Mouse (Mus musculus) heart, postnatal 0 days (tissue): ENCODE results near the gene Lpp. TPM values are rescaled to one million over a fixed set of nuclear protein-coding genes. Genes with fewer than 3 reads are reported as not detected.

ENCODE experiments used
- ATAC-seq: fragments of 200-750 bp; cut with Nextera tagmentation; 2 replicates; pipeline ENCODE4 v1.8.0; 2017; ENCODE audit warnings: low read depth, moderate number of reproducible peaks, moderate library complexity; ENCODE audit not compliant: insufficient read depth
- DNase-seq: peaks from one replicate; pipeline ENCODE4 v3.0.0-alpha.2; 2016; ENCODE audit warnings: low spot score
- H3K27ac ChIP-seq: fragments of 300-500 bp; sonication (generic); 2 replicates; pipeline ENCODE4 v1.5.1; 2014; ENCODE audit warnings: low read depth, mild to moderate bottlenecking
- H3K27me3 ChIP-seq: fragments of 300-500 bp; sonication (generic); 2 replicates; pipeline ENCODE4 v1.6.1; 2014; ENCODE audit warnings: low read length, mixed read lengths; ENCODE audit not compliant: control insufficient read depth, insufficient read depth
- H3K36me3 ChIP-seq: fragments of 300-500 bp; sonication (generic); replicated peaks from 2 replicates; pipeline ENCODE4 v1.6.1; 2014; ENCODE audit warnings: low read length, mixed read lengths; ENCODE audit not compliant: control insufficient read depth, insufficient read depth
- H3K4me1 ChIP-seq: fragments of 300-500 bp; sonication (generic); 2 replicates; pipeline ENCODE4 v1.6.1; 2014; ENCODE audit warnings: antibody characterized with exemption; ENCODE audit not compliant: control insufficient read depth, insufficient read depth
- H3K4me2 ChIP-seq: fragments of 300-500 bp; sonication (generic); 2 replicates; pipeline ENCODE4 v1.6.1; 2014; ENCODE audit warnings: low read depth, mild to moderate bottlenecking, low read length, moderate library complexity
- H3K4me3 ChIP-seq: fragments of 300-500 bp; sonication (generic); 2 replicates; pipeline ENCODE4 v1.5.1; 2014; ENCODE audit warnings: low read depth, low read length
- H3K9ac ChIP-seq: fragments of 300-500 bp; sonication (generic); replicated peaks from 2 replicates; pipeline ENCODE4 v1.6.1; 2014; ENCODE audit warnings: low read depth, low read length, mixed read lengths
- H3K9me3 ChIP-seq: fragments of 300-500 bp; sonication (generic); replicated peaks from 2 replicates; pipeline ENCODE4 v1.6.1; 2016; ENCODE audit warnings: low read length; ENCODE audit not compliant: control insufficient read depth
- CTCF ChIP-seq: IDR thresholded peaks from 2 replicates; pipeline ENCODE4 v1.5.1; 2016; ENCODE audit warnings: antibody characterized with exemption, control low read depth, low read depth
- EP300 ChIP-seq: IDR thresholded peaks from 2 replicates; pipeline ENCODE4 v1.6.1; 2016; ENCODE audit warnings: antibody characterized with exemption, low read depth
- WGBS: fragments of 180-500 bp; shearing (Covaris S2); extraction: QIAGEN DNeasy Blood & Tissue Kit; methylation state at CpG from one replicate; pipeline ENCODE4 v1.1.7; 2014; 5-methylcytosine and 5-hydroxymethylcytosine counted together
- polyA plus RNA-seq: library from polyadenylated mRNA; unstranded; fragments of >200 nt; fragmentation: Nextera tagmentation; extraction: Ambion mirVana; gene quantifications from 2 replicates; pipeline ENCODE4 v1.2.1, GENCODE M21; 2015
- total RNA-seq: library from RNA; depleted of rRNA; stranded (reverse); fragments of >200 nt; gene quantifications from 2 replicates; pipeline ENCODE4 v1.2.3, GENCODE M21; 2014; ENCODE audit warnings: low replicate concordance

Lpp gene
- total and polyA plus RNA-seq, 2 experiments from 2014 or later = 32.1 to 77.4 TPM

DNA sequence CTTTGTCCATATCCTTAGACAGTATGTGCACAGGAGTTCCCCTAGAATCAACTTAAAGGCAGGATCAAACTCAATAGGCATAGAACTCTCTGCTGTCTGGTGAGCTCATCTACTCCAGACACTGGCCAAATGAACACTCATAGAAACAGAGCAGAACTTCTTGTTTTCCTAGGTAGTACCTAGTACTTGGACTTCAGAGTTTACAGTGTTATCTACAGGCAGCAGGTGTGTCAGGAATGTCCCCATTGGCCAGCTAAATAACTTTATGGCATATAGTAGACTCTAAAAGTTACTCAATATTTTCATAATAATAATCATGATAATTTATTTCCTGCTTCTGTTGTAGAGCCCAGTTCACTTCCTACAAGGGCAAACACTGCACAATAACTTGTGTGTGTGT lies 16.8 kb upstream of the Lpp start:
- Histone ChIP-seq H3K9ac (no peak overlapping the region), H3K27ac (no peak overlapping the region), H3K27me3 (no peaks in the 10 kb centered on the region), H3K9me3 (no peaks in the 10 kb centered on the region), H3K4me3 (no peak overlapping the region), H3K36me3 (no peaks in the 10 kb centered on the region), H3K4me1 (no peaks in the 10 kb centered on the region), H3K4me2 (no peak overlapping the region)
- ATAC-seq (no peak), DNase-seq (no peak)
- TF ChIP-seq CTCF (no peak), EP300 (no peak)

DNA sequence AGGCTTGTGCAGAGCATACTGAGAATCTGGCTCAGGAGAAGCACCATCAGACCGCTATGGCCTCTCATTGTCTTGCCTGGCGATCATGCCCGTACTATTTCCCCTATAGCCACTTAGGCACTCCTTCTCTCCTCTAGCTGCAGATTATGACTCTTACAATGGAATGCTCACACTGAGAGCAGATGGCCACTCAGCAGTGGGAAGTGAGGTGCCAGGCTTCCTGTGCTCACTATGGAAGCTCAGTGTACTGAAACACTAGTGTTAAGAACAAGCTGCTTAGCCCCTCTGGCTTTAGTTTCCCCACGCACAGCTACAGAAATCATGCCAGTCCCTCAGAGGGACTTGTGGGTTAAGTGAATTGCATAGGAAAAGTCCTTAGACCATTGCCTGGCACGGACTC lies 2.7 kb upstream of the Lpp start:
- no peaks in the 10 kb centered on the region for H3K27me3 ChIP-seq
- TF ChIP-seq CTCF = no peak
- no peak for TF ChIP-seq EP300
- no peak overlapping the region for H3K27ac ChIP-seq
- WGBS = 46% methylated on average over 5 of the region's 5 CpGs
- H3K4me1 ChIP-seq = peaks cover 17% of the 10 kb centered on the region; the same call in 1 of the 2 replicates
- no peak overlapping the region for H3K4me3 ChIP-seq
- no peak for ATAC-seq
- H3K36me3 ChIP-seq = no peaks in the 10 kb centered on the region
- 0 out of 2 replicates have a peak, but pooled peaks cover 6% of the 10 kb centered on the region for H3K9me3 ChIP-seq
- no peak for DNase-seq
- no peak overlapping the region for H3K9ac ChIP-seq
- no peak overlapping the region for H3K4me2 ChIP-seq

GRCm38 (mm10) chr16:24391111-24391510 lies 2.2 kb upstream of the Lpp start:
- no peak for ATAC-seq
- Histone ChIP-seq H3K9ac (no peak overlapping the region), H3K4me3 (no peak overlapping the region), H3K9me3 (0 out of 2 replicates have a peak, but pooled peaks cover 6% of the 10 kb centered on the region), H3K36me3 (no peaks in the 10 kb centered on the region), H3K4me1 (peaks cover 18% of the 10 kb centered on the region), H3K4me2 (no peak overlapping the region), H3K27me3 (no peaks in the 10 kb centered on the region), H3K27ac (no peak overlapping the region)
- no peak for TF ChIP-seq CTCF
- no peak for TF ChIP-seq EP300
- no peak for DNase-seq
- 89% methylated on average over 3 of the region's 3 CpGs for WGBS

DNA sequence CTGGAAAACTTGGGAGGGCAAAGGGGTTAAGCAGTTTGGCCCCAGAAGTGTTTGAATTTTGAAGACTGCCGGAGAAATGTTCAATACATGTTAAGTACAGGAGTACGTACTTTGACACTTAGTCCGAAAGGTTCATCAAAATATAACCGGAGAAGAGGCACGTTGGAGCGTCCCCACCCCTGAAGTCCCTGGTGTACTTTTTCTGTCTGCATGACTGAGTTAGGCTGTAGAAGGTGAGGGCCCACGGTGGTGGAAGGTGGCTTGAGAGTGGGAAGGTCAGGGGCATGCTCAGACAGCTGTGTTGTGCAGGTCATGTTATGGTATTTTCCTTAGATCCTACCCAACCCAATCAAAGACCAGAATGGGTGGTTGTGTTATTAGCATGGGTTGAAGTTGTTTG lies 1.4 kb upstream of the Lpp start:
- 90% methylated on average over 7 of the region's 7 CpGs for WGBS
- 0 out of 2 replicates have a peak overlapping the region, but pooled peaks have one; percentile 99 for H3K9ac ChIP-seq
- peak overlapping the region; percentile 100 for H3K27ac ChIP-seq
- H3K4me1 ChIP-seq = peaks cover 25% of the 10 kb centered on the region
- no peak overlapping the region for H3K4me3 ChIP-seq
- H3K27me3 ChIP-seq = no peaks in the 10 kb centered on the region
- H3K9me3 ChIP-seq = 0 out of 2 replicates have a peak, but pooled peaks cover 6% of the 10 kb centered on the region
- DNase-seq (no peak), ATAC-seq (no peak)
- peak overlapping the region; percentile 79; the same call in 1 of the 2 replicates for H3K4me2 ChIP-seq
- H3K36me3 ChIP-seq = no peaks in the 10 kb centered on the region
- TF ChIP-seq CTCF (no peak), EP300 (no peak)

DNA sequence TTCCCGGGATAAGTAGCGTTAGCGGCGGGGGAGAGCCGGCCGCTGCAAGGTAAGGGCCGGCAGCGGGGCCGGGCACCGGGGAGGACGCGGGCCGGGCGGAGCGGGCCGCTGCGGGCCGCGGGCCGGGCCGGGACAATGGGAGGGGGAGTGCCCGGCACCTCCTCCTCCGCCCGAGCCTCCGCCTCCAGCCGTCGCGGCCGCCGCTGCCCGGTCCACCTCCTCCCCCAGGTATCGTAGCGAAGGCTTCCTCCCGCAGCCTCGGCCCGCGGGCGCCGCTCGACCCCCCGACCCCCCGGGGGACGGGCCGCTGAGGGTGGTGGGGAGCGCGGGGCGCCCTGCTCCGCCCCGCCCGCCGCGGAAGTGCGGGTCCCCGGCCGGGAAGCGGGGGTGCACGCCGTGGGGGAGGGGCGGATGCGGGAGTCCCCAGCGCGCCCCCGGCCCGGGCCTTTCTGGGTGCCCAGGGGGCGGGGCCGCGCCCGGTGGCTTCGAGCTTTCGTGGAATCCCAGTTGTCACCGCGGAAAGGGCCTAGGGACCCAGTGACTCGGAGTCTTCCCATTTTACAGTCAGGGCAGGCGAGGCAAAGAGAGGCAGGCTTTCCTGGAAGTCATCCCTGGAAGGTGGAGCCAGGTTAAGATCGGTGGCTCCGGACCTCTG lies 376 bp downstream of the Lpp start:
- Histone ChIP-seq H3K9me3 (no peaks in the 10 kb centered on the region), H3K4me2 (peak overlapping the region; percentile 79), H3K9ac (peak overlapping the region; percentile 99), H3K27ac (peak overlapping the region; percentile 100), H3K4me3 (peak overlapping the region; percentile 86), H3K36me3 (no peaks in the 10 kb centered on the region), H3K27me3 (no peaks in the 10 kb centered on the region), H3K4me1 (peaks cover 35% of the 10 kb centered on the region)
- ATAC-seq = peak; percentile 62
- DNase-seq = peak; percentile 58
- 0 out of 2 replicates have a peak, but pooled peaks have one; percentile 8 for TF ChIP-seq EP300
- no peak for TF ChIP-seq CTCF
- under 1% methylated on average over 47 of the region's 76 CpGs for WGBS
